Mouse (Mus musculus) kidney, postnatal 0 days (tissue): ENCODE measurements around the gene Pls1. TPM values are rescaled to one million over a fixed set of nuclear protein-coding genes. Genes with fewer than 3 reads are reported as not detected.

Experiments used
- ATAC-seq: fragments of 200-750 bp; cut with Nextera tagmentation; replicated peaks from 2 replicates; pipeline ENCODE4 v1.8.0; 2017; ENCODE audit warnings: low read depth, moderate number of reproducible peaks, moderate TSS enrichment, moderate library complexity; ENCODE audit not compliant: low FRiP score
- DNase-seq: peaks from one replicate; pipeline ENCODE4 v3.0.0-alpha.2; 2016; ENCODE audit warnings: low spot score
- H3K27ac ChIP-seq: fragments of 300-500 bp; sonication (generic); 2 replicates; pipeline ENCODE4 v1.5.1; 2014; ENCODE audit warnings: mild to moderate bottlenecking
- H3K27me3 ChIP-seq: fragments of 300-500 bp; sonication (generic); 2 replicates; pipeline ENCODE4 v1.6.1; 2014; ENCODE audit warnings: low read length, mixed read lengths; ENCODE audit not compliant: insufficient read depth
- H3K36me3 ChIP-seq: fragments of 300-500 bp; sonication (generic); 2 replicates; pipeline ENCODE4 v1.6.1; 2014; ENCODE audit warnings: low read length, mixed read lengths; ENCODE audit not compliant: insufficient read depth
- H3K4me1 ChIP-seq: fragments of 300-500 bp; sonication (generic); replicated peaks from 2 replicates; pipeline ENCODE4 v1.6.1; 2014; ENCODE audit warnings: antibody characterized with exemption, low read length, mixed read lengths; ENCODE audit not compliant: insufficient read depth
- H3K4me2 ChIP-seq: fragments of 300-500 bp; sonication (generic); 2 replicates; pipeline ENCODE4 v1.6.1; 2014; ENCODE audit warnings: mild to moderate bottlenecking, low read length, moderate library complexity, mixed read lengths
- H3K4me3 ChIP-seq: fragments of 300-500 bp; sonication (generic); replicated peaks from 2 replicates; pipeline ENCODE4 v1.5.1; 2014; ENCODE audit warnings: low read depth, low read length
- H3K9ac ChIP-seq: fragments of 300-500 bp; sonication (generic); 2 replicates; pipeline ENCODE4 v1.6.1; 2014; ENCODE audit warnings: low read depth, low read length
- H3K9me3 ChIP-seq: fragments of 300-500 bp; sonication (generic); replicated peaks from 2 replicates; pipeline ENCODE4 v1.6.1; 2016; ENCODE audit warnings: low read length, inconsistent platforms, mixed read lengths
- CTCF ChIP-seq: IDR thresholded peaks from 2 replicates; pipeline ENCODE4 v1.5.1; 2016; ENCODE audit warnings: antibody characterized with exemption, low read depth, mild to moderate bottlenecking, moderate library complexity
- WGBS: fragments of 180-500 bp; shearing (Covaris S2); extraction: QIAGEN DNeasy Blood & Tissue Kit; methylation state at CpG from one replicate; pipeline ENCODE4 v1.1.7; 2014; 5-methylcytosine and 5-hydroxymethylcytosine counted together
- polyA plus RNA-seq: library from polyadenylated mRNA; unstranded; fragments of >200 nt; fragmentation: Nextera tagmentation; extraction: Ambion mirVana; gene quantifications from 2 replicates; pipeline ENCODE4 v1.2.1, GENCODE M21; 2015

Pls1 gene
- polyA plus RNA-seq, 1 experiment from 2014 or later, result 30.2 TPM

GRCm38 (mm10) chr9:95744845-95745613, 100.1 kb downstream of the Pls1 start:
- ATAC-seq (no peak), DNase-seq (peak; percentile 11)
- Histone ChIP-seq H3K36me3 (no peaks in the 10 kb centered on the region), H3K27me3 (no peaks in the 10 kb centered on the region), H3K4me3 (no peak overlapping the region), H3K27ac (no peak overlapping the region), H3K9ac (no peak overlapping the region), H3K4me2 (no peak overlapping the region), H3K4me1 (no peaks in the 10 kb centered on the region), H3K9me3 (no peaks in the 10 kb centered on the region)
- 61% methylated on average over 7 of the region's 7 CpGs for WGBS
- TF ChIP-seq CTCF, result no peak

DNA sequence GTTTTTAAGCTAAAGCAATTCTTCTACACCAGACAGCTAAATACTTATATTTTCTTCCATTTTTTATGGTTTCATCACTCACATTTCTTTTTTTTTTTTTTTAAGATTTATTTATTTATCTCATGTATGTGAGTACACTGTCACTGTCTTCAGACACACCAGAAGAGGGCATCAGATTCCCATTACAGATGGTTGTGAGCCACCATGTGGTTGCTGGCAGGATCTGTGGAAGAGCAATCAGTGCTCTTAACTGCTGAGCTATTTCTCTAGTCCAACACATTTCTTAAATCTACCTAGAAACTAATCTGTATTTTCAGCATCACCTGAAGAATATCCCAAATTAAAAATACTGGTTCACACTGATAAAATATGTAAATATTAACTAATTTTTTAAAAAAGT, 108.9 kb downstream of the Pls1 start:
- ATAC-seq (no peak), DNase-seq (no peak)
- H3K4me1 ChIP-seq, result no peaks in the 10 kb centered on the region
- H3K27me3 ChIP-seq, result no peaks in the 10 kb centered on the region
- no peak overlapping the region for H3K9ac ChIP-seq
- peak; percentile 47 for TF ChIP-seq CTCF
- H3K4me3 ChIP-seq, result no peak overlapping the region
- no peak overlapping the region for H3K4me2 ChIP-seq
- no peaks in the 10 kb centered on the region for H3K9me3 ChIP-seq
- no peaks in the 10 kb centered on the region for H3K36me3 ChIP-seq
- H3K27ac ChIP-seq, result no peak overlapping the region

- Histone ChIP-seq H3K9me3 (no peaks in the 10 kb centered on the region), H3K4me3 (no peak overlapping the region), H3K27me3 (no peaks in the 10 kb centered on the region), H3K4me2 (no peak overlapping the region), H3K36me3 (no peaks in the 10 kb centered on the region), H3K27ac (no peak overlapping the region), H3K9ac (no peak overlapping the region), H3K4me1 (no peaks in the 10 kb centered on the region)
- TF ChIP-seq CTCF, result no peak
- DNase-seq, result no peak
- 45% methylated on average over 8 of the region's 8 CpGs for WGBS
- ATAC-seq, result no peak
Observed at GRCm38 (mm10) chr9:95712574-95712973, 132.5 kb downstream of the Pls1 start.

GRCm38 (mm10) chr9:95708943-95709342, 136.2 kb downstream of the Pls1 start:
- no peaks in the 10 kb centered on the region for H3K9me3 ChIP-seq
- TF ChIP-seq CTCF, result peak; percentile 28; the same call in 1 of the 2 replicates
- H3K4me1 ChIP-seq, result no peaks in the 10 kb centered on the region
- H3K9ac ChIP-seq, result no peak overlapping the region
- H3K4me2 ChIP-seq, result no peak overlapping the region
- DNase-seq (no peak), ATAC-seq (no peak)
- no peak overlapping the region for H3K27ac ChIP-seq
- H3K4me3 ChIP-seq, result no peak overlapping the region
- H3K27me3 ChIP-seq, result no peaks in the 10 kb centered on the region
- H3K36me3 ChIP-seq, result no peaks in the 10 kb centered on the region

DNA sequence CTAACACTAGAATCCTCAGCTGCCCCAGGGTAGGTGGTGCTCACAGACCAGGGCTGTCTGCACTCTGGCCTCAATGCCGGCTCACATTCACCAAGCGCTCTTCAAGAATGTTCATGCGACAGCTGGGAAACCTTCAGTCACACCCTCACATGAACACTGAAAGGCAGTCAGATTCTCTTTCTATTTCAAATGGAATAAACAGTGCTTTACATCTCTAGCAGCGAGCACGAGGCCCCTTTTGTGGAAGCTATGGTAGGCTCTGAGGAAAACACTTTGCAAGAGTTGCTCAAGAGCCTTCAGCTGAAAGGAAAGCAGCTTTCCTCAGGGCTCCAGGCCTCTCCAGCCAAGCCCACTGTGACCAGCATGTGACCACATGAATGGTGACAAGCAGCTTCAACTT, 139.7 kb downstream of the Pls1 start:
- WGBS, result 90% methylated on average over 5 of the region's 5 CpGs
- no peak overlapping the region for H3K27ac ChIP-seq
- H3K9me3 ChIP-seq, result no peaks in the 10 kb centered on the region
- H3K4me3 ChIP-seq, result no peak overlapping the region
- ATAC-seq, result no peak
- no peak for TF ChIP-seq CTCF
- no peaks in the 10 kb centered on the region for H3K4me1 ChIP-seq
- no peak overlapping the region for H3K4me2 ChIP-seq
- no peak for DNase-seq
- H3K36me3 ChIP-seq, result no peaks in the 10 kb centered on the region
- no peak overlapping the region for H3K9ac ChIP-seq
- no peaks in the 10 kb centered on the region for H3K27me3 ChIP-seq

DNA sequence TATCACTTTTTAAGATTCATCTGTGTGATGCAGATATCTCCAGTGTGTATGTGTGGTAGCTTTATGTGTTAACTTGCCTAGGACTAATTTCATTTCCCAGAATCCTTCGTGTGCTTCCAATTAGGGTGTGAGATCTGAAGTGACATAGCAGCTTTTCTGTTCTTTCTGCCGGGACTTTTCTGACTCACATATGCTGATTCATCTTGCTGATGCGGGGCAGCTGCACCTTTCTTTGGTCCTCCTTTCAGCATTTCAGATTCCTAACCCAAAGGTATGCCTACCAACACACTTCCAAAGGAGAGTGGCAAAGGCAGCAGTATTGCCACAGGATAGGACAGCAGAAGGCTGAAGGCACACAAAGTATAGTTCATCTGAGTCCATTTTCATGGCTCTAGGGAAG, 141.0 kb downstream of the Pls1 start:
- H3K4me2 ChIP-seq, result no peak overlapping the region
- H3K36me3 ChIP-seq, result no peaks in the 10 kb centered on the region
- no peaks in the 10 kb centered on the region for H3K4me1 ChIP-seq
- WGBS, result 71% methylated on average over 3 of the region's 3 CpGs
- no peak for TF ChIP-seq CTCF
- H3K9me3 ChIP-seq, result no peaks in the 10 kb centered on the region
- no peak overlapping the region for H3K9ac ChIP-seq
- ATAC-seq (no peak), DNase-seq (no peak)
- no peak overlapping the region for H3K4me3 ChIP-seq
- no peak overlapping the region for H3K27ac ChIP-seq
- H3K27me3 ChIP-seq, result no peaks in the 10 kb centered on the region

Other genes starting within 250 kb of the Pls1 start
- 0.88 and 1.5 TPM in 2 replicates for gene Pcolce2, start 207.7 kb downstream of the Pls1 start, polyA plus RNA-seq
- gene Trpc1, start 94.9 kb downstream of the Pls1 start, polyA plus RNA-seq, result 5.1 and 5.4 TPM in 2 replicates
- gene Atr, start 12.3 kb upstream of the Pls1 start, polyA plus RNA-seq, result 8.8 and 9.6 TPM in 2 replicates
- 9.9 and 11.3 TPM in 2 replicates for gene Xrn1, start 109.4 kb upstream of the Pls1 start, polyA plus RNA-seq